Mouse (Mus musculus) liver, adult 2 months (tissue): ENCODE measurements around the gene Fgfr2.

Experiments
- CTCF ChIP-seq: fragments of 200-500 bp; IDR thresholded peaks from 2 replicates; pipeline ENCODE4 v1.5.1; 2011; ENCODE audit warnings: low read depth, low read length, control low read depth
- POLR2A ChIP-seq: fragments of 200-500 bp; IDR thresholded peaks from 2 replicates; pipeline ENCODE4 v1.6.1; 2011; ENCODE audit warnings: low read length, control low read depth; ENCODE audit not compliant: insufficient read depth; ENCODE audit errors: extremely low read depth

- no peak for TF ChIP-seq POLR2A
- no peak for TF ChIP-seq CTCF
Observed at GRCm38 (mm10) chr7:130669370-130669881, 2453.7 kb downstream of the Fgfr2 start.
